Mouse (Mus musculus) common myeloid progenitor, adult 5-6 weeks (primary cell): ENCODE measurements at regions not wholly inside any gene's neighbourhood (a gene's known extent, or its start where the extent isn't known, plus 50 kb on each side); places are given as distances from the start of the nearest gene placed in this dataset.

Experiments
- ATAC-seq: replicated peaks from 2 replicates; pipeline ENCODE4 v1.8.0; 2016; ENCODE audit warnings: low read depth, mild to moderate bottlenecking, moderate TSS enrichment, inconsistent platforms; ENCODE audit not compliant: poor library complexity, severe bottlenecking

DNA sequence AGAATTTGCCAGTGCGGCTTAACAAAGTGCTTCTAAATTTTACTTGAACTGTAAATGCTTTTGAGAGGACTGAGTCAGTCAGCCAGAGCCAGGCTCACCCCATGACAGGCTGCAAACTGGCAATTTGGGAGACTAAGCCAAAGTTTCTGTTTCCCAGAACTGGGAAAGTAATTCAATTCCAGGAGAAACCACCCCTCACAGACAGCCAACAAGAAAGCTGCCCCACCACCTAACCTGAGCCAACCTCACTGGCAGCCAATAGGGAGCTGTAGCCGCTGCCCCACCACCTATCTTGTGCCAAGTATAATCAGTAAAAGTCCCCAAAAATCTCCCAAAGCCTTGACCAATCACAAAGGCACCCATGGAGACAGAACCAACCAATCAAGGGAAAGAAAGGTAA is 71.6 kb upstream of the Wdr75 start:
- ATAC-seq = no peak

DNA sequence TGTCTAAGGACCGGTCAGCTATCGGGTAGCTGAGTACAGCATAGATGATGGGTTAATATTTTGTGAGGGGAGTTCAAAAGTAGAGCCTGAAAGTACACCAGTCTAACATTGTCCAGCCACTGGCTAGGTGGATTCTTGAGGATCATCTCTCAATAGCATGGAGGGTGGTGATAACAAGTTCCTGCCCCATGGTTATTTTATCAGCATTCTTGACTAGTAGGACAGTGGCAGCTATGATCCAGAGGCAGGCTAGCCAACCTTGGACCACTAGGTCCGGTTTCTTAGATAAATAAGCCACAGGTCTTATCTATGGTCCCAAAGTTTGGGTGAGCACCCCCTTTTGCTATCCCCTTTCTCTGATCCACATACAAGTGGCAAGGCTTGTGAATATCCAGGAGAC is 62.0 kb upstream of the Wdr75 start:
- ATAC-seq = no peak

DNA sequence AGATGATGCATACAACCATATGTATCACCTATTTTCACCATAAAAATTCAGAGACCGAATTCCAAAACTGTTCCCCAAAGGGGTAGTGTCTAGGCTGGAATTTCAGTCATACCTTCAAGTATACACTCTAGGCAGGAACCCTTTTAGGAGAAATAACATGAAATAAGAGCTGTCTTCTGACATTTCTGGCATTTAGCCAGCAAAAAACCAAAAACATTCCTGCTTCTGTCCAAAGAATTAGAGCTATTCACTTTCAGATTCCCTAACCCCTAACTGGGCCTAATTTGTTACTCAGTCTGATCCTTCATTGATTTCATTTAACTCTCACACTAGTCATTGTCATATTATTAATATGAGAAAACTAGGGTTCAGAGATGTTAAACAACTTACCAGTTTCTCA is 49.8 kb upstream of the Wdr75 start:
- ATAC-seq = no peak
